Mouse (Mus musculus): Measurements from ENCODE around the gene Atp6ap1l.

DNA sequence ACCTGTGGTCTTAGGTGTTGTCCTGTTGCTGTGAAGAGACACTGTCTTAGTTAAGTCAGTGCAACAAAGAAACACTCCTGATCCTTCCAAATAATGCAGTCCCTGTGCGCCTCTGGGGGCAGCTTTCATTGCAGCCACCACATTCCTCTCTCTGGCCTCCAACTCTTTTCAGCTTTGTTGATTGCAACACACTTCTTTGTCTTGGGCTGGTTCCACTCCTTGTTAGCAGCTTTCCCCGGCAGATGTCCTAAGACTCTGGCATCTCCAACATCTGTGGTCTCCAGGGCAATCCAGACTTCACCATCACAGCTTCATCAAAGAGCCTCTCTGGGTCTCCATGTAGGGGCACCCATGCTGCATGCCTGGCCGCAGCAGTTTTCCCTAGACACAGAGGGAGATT is 28.1 kb upstream of the Atp6ap1l start:
- TF ChIP-seq CTCF (IDR thresholded peaks at IDR 0.05; ENCODE audit: borderline replicate concordance, control insufficient read depth, extremely low read depth, insufficient read depth, low read length, poor library complexity) = no peak
- TF ChIP-seq POLR2A (IDR thresholded peaks at IDR 0.05; ENCODE audit: control insufficient read depth, extremely low read depth, insufficient read depth, low read length, poor library complexity) = no peak
